Mouse (Mus musculus) heart, embryonic 13.5 days (tissue): ENCODE results near the gene Ptprcap. TPM values are rescaled to one million over a fixed set of nuclear protein-coding genes. Genes with fewer than 3 reads are reported as not detected.
"Not testable (repeated sequence)": the region's sequence is repeated elsewhere in the genome, so short reads cannot be mapped to it uniquely, and the experiment has no call there.

ENCODE experiments used
- ATAC-seq: fragments of 200-750 bp; cut with Nextera tagmentation; 2 replicates; pipeline ENCODE4 v1.8.0; 2017; ENCODE audit warnings: moderate TSS enrichment; ENCODE audit not compliant: insufficient number of reproducible peaks, low FRiP score, low TSS enrichment; ENCODE audit errors: extremely low read depth
- H3K27ac ChIP-seq: fragments of 300-500 bp; sonication (generic); replicated peaks from 2 replicates; pipeline ENCODE4 v1.5.1; 2015; ENCODE audit warnings: moderate library complexity, mild to moderate bottlenecking, inconsistent platforms
- H3K27me3 ChIP-seq: fragments of 300-500 bp; sonication (generic); replicated peaks from 2 replicates; pipeline ENCODE4 v1.6.1; 2015; ENCODE audit warnings: mild to moderate bottlenecking, inconsistent platforms
- H3K36me3 ChIP-seq: fragments of 300-500 bp; sonication (generic); 2 replicates; pipeline ENCODE4 v1.6.1; 2015; ENCODE audit warnings: mild to moderate bottlenecking, inconsistent platforms
- H3K4me1 ChIP-seq: fragments of 300-500 bp; sonication (generic); 2 replicates; pipeline ENCODE4 v1.6.1; 2015; ENCODE audit warnings: inconsistent platforms
- H3K4me2 ChIP-seq: fragments of 300-500 bp; sonication (generic); 2 replicates; pipeline ENCODE4 v1.6.1; 2015; ENCODE audit warnings: inconsistent platforms, mild to moderate bottlenecking, moderate library complexity
- H3K4me3 ChIP-seq: fragments of 300-500 bp; sonication (generic); 2 replicates; pipeline ENCODE4 v1.5.1; 2015; ENCODE audit warnings: moderate library complexity, mild to moderate bottlenecking, inconsistent platforms
- H3K9ac ChIP-seq: fragments of 300-500 bp; sonication (generic); 2 replicates; pipeline ENCODE4 v1.6.1; 2015; ENCODE audit warnings: inconsistent platforms, mild to moderate bottlenecking, moderate library complexity
- H3K9me3 ChIP-seq: fragments of 300-500 bp; sonication (generic); 2 replicates; pipeline ENCODE4 v1.6.1; 2016; ENCODE audit warnings: inconsistent platforms
- WGBS: fragments of 180-500 bp; shearing (Covaris S2); methylation state at CpG from one replicate; pipeline ENCODE4 v1.1.7; 2015; ENCODE audit warnings: mixed read lengths; 5-methylcytosine and 5-hydroxymethylcytosine counted together
- polyA plus RNA-seq: library from polyadenylated mRNA; unstranded; fragments of >200 nt; fragmentation: Nextera tagmentation; extraction: Ambion mirVana; gene quantifications from 2 replicates; pipeline ENCODE4 v1.2.1, GENCODE M21; 2015

The Ptprcap gene
- polyA plus RNA-seq, 1 experiment from 2014 or later: 1.4 TPM

DNA sequence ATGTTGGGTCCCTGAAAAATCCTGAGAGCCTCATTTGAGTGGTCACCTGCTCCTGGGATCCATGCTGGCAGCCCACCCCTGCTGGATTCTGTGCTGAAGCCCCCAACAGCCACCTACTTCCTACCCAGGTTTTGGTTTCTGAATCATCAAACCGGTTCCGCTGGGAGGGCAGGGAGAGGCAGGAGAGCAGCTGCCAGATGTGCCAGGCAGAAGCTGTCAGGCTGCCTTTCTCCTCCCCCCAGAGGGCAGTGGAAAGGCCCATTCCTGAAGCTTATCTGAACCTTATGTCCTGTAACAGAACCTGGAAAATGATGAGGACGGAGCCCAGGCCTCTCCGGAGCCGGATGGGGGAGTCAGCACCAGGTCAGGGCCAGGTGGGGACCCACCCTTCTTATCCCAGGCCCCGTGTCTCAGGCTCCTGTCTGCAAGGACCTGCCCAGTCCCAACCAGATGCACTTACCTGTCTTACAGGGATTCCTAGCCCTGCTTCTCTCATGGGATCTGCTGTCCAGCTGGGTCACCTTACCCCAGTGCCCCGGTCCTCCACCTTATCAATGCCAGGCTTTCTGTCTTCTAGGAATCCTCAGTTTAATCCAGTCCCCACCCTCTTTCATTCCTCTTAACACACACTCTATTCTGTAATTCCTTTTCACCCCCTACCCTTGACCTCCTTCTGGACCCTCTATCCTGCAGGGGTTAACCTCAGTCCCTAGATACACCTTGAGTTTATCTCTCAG, 26.5 kb upstream of the Ptprcap start:
- H3K4me3 ChIP-seq: peak overlapping the region; percentile 75
- peaks cover 41% of the 10 kb centered on the region for H3K36me3 ChIP-seq
- H3K9me3 ChIP-seq: no peaks in the 10 kb centered on the region
- WGBS: 49% methylated on average over 7 of the region's 7 CpGs
- peaks cover 31% of the 10 kb centered on the region for H3K4me1 ChIP-seq
- H3K9ac ChIP-seq: peak overlapping the region; percentile 90
- ATAC-seq: no peak
- no peak overlapping the region for H3K27ac ChIP-seq
- peak overlapping the region; percentile 81 for H3K4me2 ChIP-seq
- no peaks in the 10 kb centered on the region for H3K27me3 ChIP-seq

DNA sequence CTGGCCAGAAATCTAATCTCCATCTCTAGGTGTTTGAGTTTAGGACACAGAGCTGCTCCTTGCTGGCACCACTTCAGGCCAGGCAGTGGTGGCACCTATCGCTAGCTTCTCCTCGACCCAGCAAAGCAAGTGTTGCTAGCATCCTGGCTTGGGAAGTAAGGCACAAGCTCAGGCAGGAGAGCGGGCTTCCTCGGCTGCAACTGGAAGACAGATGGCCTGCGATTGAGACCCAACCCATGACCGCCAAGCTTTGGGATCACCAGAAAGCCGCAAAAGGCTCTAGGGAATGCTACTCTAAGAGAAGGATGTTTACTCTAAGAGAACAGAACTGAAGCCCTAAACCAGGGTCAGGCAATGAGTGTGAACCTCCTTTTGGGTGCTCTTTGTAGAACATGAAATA, 23.9 kb upstream of the Ptprcap start:
- ATAC-seq: no peak
- Histone ChIP-seq H3K27ac (no peak overlapping the region; the same call in 1 of the 2 replicates), H3K9ac (0 out of 2 replicates have a peak overlapping the region, but pooled peaks have one; percentile 35), H3K36me3 (peaks cover 57% of the 10 kb centered on the region), H3K4me3 (no peak overlapping the region), H3K4me1 (peaks cover 31% of the 10 kb centered on the region), H3K4me2 (no peak overlapping the region), H3K9me3 (no peaks in the 10 kb centered on the region), H3K27me3 (no peaks in the 10 kb centered on the region)
- WGBS: 93% methylated on average over 7 of the region's 7 CpGs

DNA sequence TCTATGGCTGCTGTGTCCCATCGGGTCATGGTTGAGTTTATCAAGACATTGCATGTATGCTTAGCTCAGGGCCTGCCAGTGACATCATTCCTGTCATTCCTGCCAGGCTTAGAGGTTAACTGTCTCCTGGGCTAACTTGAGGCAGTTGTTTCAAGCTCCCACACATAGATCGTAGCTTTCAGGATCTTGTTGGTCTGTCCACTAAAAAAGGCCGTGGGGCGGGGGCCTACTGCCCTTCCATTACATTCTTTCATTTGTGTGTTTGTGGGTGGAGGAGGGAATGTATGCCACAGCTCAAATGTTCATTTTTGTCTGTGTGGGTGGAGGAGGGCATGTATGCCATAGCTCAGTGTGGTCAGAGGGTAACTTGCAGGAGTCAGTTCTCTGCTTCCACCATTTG, 23.3 kb upstream of the Ptprcap start:
- H3K4me3 ChIP-seq: no peak overlapping the region
- peak overlapping the region; percentile 20 for H3K27ac ChIP-seq
- H3K36me3 ChIP-seq: peaks cover 57% of the 10 kb centered on the region
- H3K27me3 ChIP-seq: no peaks in the 10 kb centered on the region
- ATAC-seq: no peak
- H3K9ac ChIP-seq: 0 out of 2 replicates have a peak overlapping the region, but pooled peaks have one; percentile 35
- no peak overlapping the region for H3K4me2 ChIP-seq
- H3K9me3 ChIP-seq: no peaks in the 10 kb centered on the region
- peaks cover 27% of the 10 kb centered on the region for H3K4me1 ChIP-seq
- WGBS: 59% methylated on average over 4 of the region's 4 CpGs

DNA sequence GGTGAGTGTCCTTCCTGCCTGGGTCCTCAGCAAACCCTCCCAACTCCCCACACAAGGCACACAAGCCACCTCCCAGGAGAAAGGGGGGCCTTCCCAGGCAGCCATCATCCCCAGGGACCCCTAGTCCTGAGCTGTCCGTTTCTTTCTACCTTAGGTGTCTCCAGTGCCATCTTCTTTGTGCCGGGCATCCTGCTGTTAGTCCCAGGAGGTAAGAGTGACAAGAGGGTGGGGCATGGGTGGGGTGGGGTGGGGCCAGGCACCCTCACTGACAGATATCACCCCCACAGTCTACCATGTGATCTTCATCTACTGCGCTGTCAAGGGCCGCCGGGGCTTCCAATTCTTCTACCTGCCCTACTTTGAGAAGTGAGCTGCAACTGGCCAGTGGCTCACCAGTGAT, 22.3 kb upstream of the Ptprcap start:
- Histone ChIP-seq H3K4me3 (no peak overlapping the region), H3K36me3 (peaks cover 57% of the 10 kb centered on the region), H3K27ac (no peak overlapping the region), H3K27me3 (no peaks in the 10 kb centered on the region), H3K4me2 (no peak overlapping the region), H3K9me3 (no peaks in the 10 kb centered on the region), H3K9ac (no peak overlapping the region), H3K4me1 (peaks cover 26% of the 10 kb centered on the region)
- 82% methylated on average over 5 of the region's 5 CpGs for WGBS
- no peak for ATAC-seq

DNA sequence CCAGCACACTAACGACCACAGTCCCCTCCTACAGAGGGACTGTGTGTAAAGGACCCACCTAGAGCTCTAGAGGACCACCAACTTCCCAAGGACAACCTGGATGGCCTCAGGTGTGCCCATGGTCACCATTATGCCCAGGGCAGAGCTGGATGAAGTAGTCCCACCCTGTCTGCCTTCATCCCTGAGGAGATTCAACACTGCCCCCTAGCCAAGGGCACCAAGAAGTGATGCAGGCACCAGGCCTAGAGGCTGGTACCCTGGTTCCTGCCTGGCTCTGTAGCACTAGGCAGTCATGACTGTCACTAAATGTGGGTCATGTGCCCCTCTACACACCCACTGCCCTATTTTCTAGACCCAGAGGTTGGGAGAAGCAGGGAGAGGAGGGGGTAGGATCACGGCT, 21.6 kb upstream of the Ptprcap start:
- 87% methylated on average over 2 of the region's 2 CpGs for WGBS
- H3K27me3 ChIP-seq: peaks cover 3% of the 10 kb centered on the region; the same call in 1 of the 2 replicates
- H3K4me1 ChIP-seq: peaks cover 20% of the 10 kb centered on the region
- H3K9me3 ChIP-seq: no peaks in the 10 kb centered on the region
- ATAC-seq: no peak
- H3K27ac ChIP-seq: no peak overlapping the region
- no peak overlapping the region for H3K4me2 ChIP-seq
- H3K36me3 ChIP-seq: peaks cover 57% of the 10 kb centered on the region
- H3K9ac ChIP-seq: no peak overlapping the region
- H3K4me3 ChIP-seq: no peak overlapping the region

DNA sequence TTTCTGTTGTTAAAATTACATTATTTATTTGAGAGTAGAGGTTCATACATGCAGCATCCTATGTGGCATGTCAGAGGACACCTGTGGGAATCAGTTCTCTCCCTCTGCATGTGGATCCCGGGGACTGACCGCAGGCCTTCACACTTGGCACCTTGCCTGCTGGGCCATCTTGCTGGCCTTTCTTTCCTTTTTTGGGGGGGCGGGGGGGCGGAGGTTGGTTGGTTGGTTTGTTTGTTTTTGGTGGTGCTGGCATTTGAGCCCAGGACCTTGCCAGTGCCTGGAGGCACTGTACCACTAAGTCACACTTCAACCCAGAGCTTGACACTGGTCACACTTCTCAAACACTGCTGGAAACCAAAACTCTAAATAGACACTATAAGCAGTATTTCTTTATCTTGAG, 19.1 kb upstream of the Ptprcap start:
- Histone ChIP-seq H3K27me3 (peaks cover 17% of the 10 kb centered on the region; the same call in 1 of the 2 replicates), H3K4me3 (no peak overlapping the region), H3K9me3 (no peaks in the 10 kb centered on the region), H3K9ac (no peak overlapping the region), H3K36me3 (peaks cover 37% of the 10 kb centered on the region), H3K4me2 (no peak overlapping the region), H3K4me1 (peaks cover 11% of the 10 kb centered on the region), H3K27ac (no peak overlapping the region)
- ATAC-seq: no peak
- WGBS: 81% methylated on average over 4 of the region's 4 CpGs

DNA sequence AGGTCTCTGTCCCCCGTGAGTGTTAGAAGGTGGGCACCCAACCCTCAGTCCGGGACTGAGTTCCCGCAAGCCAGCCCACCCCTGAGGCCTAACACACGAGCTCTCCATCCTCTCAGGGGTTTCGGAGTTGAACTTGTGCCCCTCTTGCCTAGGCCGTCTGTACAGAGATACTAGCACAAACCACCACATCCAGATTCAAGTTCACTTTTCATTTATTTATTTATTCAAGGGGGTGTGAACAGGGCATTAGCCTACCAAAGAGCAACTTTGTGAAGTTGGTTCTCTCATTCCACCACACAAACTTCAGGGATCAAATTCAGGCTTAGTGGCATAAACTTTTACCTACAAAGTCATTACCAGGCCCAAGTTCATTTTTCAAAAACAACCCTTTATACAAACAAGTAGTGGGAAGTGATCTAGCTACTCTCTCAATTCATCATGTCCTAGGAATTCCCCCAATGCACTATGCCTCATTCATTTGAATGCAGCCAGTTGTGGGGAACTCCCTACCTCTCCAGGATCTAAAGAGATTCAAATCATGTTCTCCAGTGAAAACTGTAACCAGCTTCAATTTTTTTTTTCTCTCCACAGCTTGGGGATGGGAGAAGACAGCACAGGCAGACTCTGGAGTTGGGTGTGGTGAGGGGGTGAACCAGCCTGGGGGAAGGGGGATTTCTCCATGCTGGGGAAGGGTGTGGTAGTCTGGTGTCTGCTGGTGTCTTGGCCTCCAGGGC, 18.0 kb upstream of the Ptprcap start:
- not testable (repeated sequence) for ATAC-seq, H3K27ac ChIP-seq

DNA sequence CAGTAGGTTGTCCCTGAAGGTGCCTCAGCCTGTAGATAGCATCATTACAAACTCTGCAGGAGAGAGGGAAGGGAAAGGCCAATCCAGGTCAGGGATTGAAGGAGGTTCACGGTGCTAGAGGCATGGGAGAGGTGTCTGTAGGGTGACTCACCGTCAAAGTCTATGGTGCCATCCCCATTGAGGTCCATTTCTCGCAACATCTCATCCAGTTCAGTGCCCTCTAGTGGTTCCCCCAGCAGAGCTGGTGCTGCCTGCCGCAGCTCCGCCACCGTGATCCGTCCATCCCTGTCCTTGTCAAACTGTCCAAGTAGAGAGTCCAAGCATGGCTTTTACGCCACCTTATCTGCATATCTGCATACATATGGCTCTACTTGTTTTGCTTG, 17.4 kb upstream of the Ptprcap start:
- H3K9ac ChIP-seq, H3K27ac ChIP-seq, H3K4me2 ChIP-seq, H3K4me3 ChIP-seq, H3K4me1 ChIP-seq, ATAC-seq, H3K9me3 ChIP-seq: not testable (repeated sequence)
- WGBS: 15% methylated on average over 8 of the region's 8 CpGs
- Histone ChIP-seq H3K27me3 (peaks cover 19% of the 10 kb centered on the region; the same call in 1 of the 2 replicates), H3K36me3 (peaks cover 26% of the 10 kb centered on the region)

More for the DNA sequence above, 18.0 kb upstream of the Ptprcap start:
- Histone ChIP-seq H3K27me3 (peaks cover 19% of the 10 kb centered on the region; the same call in 1 of the 2 replicates), H3K36me3 (peaks cover 28% of the 10 kb centered on the region)
- H3K9ac ChIP-seq, H3K4me1 ChIP-seq, H3K9me3 ChIP-seq, H3K4me2 ChIP-seq, H3K4me3 ChIP-seq: not testable (repeated sequence)
- WGBS: 83% methylated on average over 6 of the region's 6 CpGs

DNA sequence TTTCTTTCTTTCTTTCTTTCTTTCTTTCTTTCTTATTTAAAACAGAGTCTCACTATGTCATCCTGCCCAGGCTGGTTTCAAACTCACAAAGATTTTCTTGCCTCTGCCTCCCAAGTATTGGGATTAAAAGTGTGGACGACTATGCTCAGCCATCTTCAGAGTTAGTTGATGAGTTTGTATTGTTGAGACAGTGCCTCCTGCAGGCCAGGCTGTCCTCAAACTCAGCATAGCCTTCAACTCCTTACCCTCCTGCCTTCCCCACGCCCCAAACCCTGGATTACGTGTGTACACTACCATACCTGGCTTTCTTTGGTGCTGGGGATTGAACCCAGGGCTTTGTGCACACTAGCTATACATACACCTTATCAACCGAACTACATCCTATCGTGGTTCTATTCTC, 16.9 kb upstream of the Ptprcap start:
- Histone ChIP-seq H3K27me3 (peaks cover 19% of the 10 kb centered on the region; the same call in 1 of the 2 replicates), H3K4me3 (no peak overlapping the region), H3K27ac (no peak overlapping the region), H3K36me3 (peaks cover 21% of the 10 kb centered on the region), H3K9me3 (no peaks in the 10 kb centered on the region), H3K4me1 (0 out of 2 replicates have a peak, but pooled peaks cover 3% of the 10 kb centered on the region), H3K9ac (no peak overlapping the region), H3K4me2 (no peak overlapping the region)
- WGBS: 70% methylated on average over 5 of the region's 5 CpGs
- no peak for ATAC-seq

DNA sequence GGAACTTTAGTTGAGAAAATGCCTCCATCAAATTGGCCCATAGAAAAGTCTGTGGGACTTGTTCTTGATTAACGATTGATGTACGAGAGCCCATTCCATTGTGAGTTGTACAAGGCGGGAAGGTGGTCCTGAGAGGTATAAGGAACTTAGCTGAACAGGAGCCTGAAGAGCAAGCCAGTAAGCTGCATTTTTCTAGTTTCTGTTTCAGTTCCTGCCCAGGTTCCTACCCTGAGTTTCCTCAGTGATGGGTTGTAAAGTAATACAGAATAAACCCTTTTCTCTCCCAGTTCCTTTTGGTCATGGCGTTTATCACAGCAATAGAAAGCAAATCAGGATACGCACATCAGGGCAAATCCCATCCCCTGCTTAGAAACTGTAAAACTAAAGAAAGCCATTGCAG, 15.5 kb upstream of the Ptprcap start:
- WGBS: 79% methylated on average over 5 of the region's 5 CpGs
- H3K36me3 ChIP-seq: peaks cover 7% of the 10 kb centered on the region
- no peak overlapping the region for H3K27ac ChIP-seq
- 0 out of 2 replicates have a peak, but pooled peaks cover 3% of the 10 kb centered on the region for H3K4me1 ChIP-seq
- H3K9me3 ChIP-seq: no peaks in the 10 kb centered on the region
- H3K4me3 ChIP-seq: no peak overlapping the region
- no peak for ATAC-seq
- peaks cover 19% of the 10 kb centered on the region; the same call in 1 of the 2 replicates for H3K27me3 ChIP-seq
- no peak overlapping the region for H3K9ac ChIP-seq
- H3K4me2 ChIP-seq: no peak overlapping the region

DNA sequence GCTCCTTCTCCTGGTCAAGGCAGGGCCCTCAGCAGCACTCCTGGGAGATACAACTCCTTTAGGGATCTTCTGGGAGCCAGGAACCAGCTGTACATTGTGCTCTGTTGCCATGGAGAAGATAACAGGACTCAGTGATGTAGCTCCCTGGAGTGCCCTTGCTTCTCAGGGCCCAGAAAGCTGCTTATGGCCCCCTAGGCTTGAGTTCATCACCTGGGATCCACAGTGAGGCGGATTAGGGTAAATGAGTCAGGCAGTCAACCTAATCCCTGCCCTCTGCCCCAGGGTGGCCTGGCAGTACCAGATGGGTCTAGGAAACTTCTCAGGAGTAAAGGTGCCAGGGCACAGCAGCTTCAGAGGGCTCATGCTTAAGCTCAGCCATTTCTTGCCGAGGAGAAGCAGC, 14.0 kb upstream of the Ptprcap start, which contains the start of gene Gpr152:
Gpr152 (plus strand) TSS at position 342 of the 400 bp plus-strand sequence.
- H3K4me3 ChIP-seq: no peak within 1 kb of the TSS
- WGBS: 77% methylated on average over 2 of the region's 2 CpGs
- ATAC-seq: no peak
- H3K9me3 ChIP-seq: no peaks in the 10 kb centered on the region
- H3K36me3 ChIP-seq: no peaks in the 10 kb centered on the region
- no peak within 1 kb of the TSS for H3K4me2 ChIP-seq
- peaks cover 19% of the 10 kb centered on the region; the same call in 1 of the 2 replicates for H3K27me3 ChIP-seq
- H3K27ac ChIP-seq: no peak within 1 kb of the TSS
- H3K9ac ChIP-seq: peak within 1 kb of the TSS; percentile 28
- 0 out of 2 replicates have a peak, but pooled peaks cover 3% of the 10 kb centered on the region for H3K4me1 ChIP-seq
